Mouse (Mus musculus): Measurements from ENCODE around the gene Rnf38. TPM values are rescaled to one million over a fixed set of nuclear protein-coding genes. Genes with fewer than 3 reads are reported as not detected.
A peak's percentile ranks its signal among the peaks of the same experiment; 100 is the strongest.

Gene Rnf38
- 10 to 100 TPM; 60.7 to 68.6 TPM for total RNA-seq (2021)

- DNase-seq (ENCODE audit: low spot score in 2 of 2) = no peak
- intact Hi-C loops (cut with DNase I) = loop anchor here (5.0 kb wide), 1 partner anchor 59 kb away; no protein-coding TSS in a partner anchor
Measured at GRCm38 (mm10) chr4:44233713-44234003, at the start of gene Rnf38. Gene Rnf38, minus strand, starts transcription at chr4:44233789.

GRCm38 (mm10) chr4:44281597-44282265, 48.1 kb upstream of the Rnf38 start:
- intact Hi-C loops (cut with DNase I) = no loop called here
- no peak for DNase-seq (ENCODE audit: low spot score in 2 of 2)

- DNase-seq (ENCODE audit: low spot score in 2 of 2) = no peak
- intact Hi-C loops (cut with DNase I) = no loop called here
Measured at GRCm38 (mm10) chr4:44271134-44271533, 37.5 kb upstream of the Rnf38 start.

- intact Hi-C loops (cut with DNase I) = loop anchor here (2.0 kb wide), 1 partner anchor 17 kb away; no protein-coding TSS in a partner anchor
- DNase-seq (ENCODE audit: low spot score in 2 of 2) = peak in 1 of 2 experiments; percentile 76
Measured at GRCm38 (mm10) chr4:44269376-44269817, 35.8 kb upstream of the Rnf38 start.

GRCm38 (mm10) chr4:44267437-44267836, 33.8 kb upstream of the Rnf38 start:
- peak in 1 of 2 experiments; percentile 43 for DNase-seq (ENCODE audit: low spot score in 2 of 2)
- intact Hi-C loops (cut with DNase I) = no loop called here

GRCm38 (mm10) chr4:44265500-44265899, 31.9 kb upstream of the Rnf38 start:
- intact Hi-C loops (cut with DNase I) = no loop called here
- no peak for DNase-seq (ENCODE audit: low spot score in 2 of 2)

- no peak for DNase-seq (ENCODE audit: low spot score in 2 of 2)
- intact Hi-C loops (cut with DNase I) = no loop called here
Measured at GRCm38 (mm10) chr4:44260244-44260643, 26.7 kb upstream of the Rnf38 start.

GRCm38 (mm10) chr4:44259126-44259525, 25.5 kb upstream of the Rnf38 start:
- intact Hi-C loops (cut with DNase I) = no loop called here
- DNase-seq (ENCODE audit: low spot score in 2 of 2) = no peak

- no peak for DNase-seq (ENCODE audit: low spot score in 2 of 2)
- intact Hi-C loops (cut with DNase I) = loop anchor here (5.0 kb wide), 1 partner anchor 33 kb away; no protein-coding TSS in a partner anchor
Measured at GRCm38 (mm10) chr4:44254579-44254978, 21.0 kb upstream of the Rnf38 start.

GRCm38 (mm10) chr4:44253191-44253590, 19.6 kb upstream of the Rnf38 start:
- no peak for DNase-seq (ENCODE audit: low spot score in 2 of 2)
- intact Hi-C loops (cut with DNase I) = loop anchor here (2.0 to 5.0 kb wide), 2 partner anchors 16 to 34 kb away; no protein-coding TSS in a partner anchor

- intact Hi-C loops (cut with DNase I) = loop anchor here (2.0 to 5.0 kb wide), 2 partner anchors 17 to 35 kb away; no protein-coding TSS in a partner anchor
- DNase-seq (ENCODE audit: low spot score in 2 of 2) = peak in 1 of 2 experiments; percentile 87
Measured at GRCm38 (mm10) chr4:44251966-44252916, 18.7 kb upstream of the Rnf38 start.

- intact Hi-C loops (cut with DNase I) = loop anchor here (5.0 kb wide), 1 partner anchor 36 kb away; no protein-coding TSS in a partner anchor
- DNase-seq (ENCODE audit: low spot score in 2 of 2) = peak; percentile 32 to 81
Measured at GRCm38 (mm10) chr4:44251521-44251920, 17.9 kb upstream of the Rnf38 start.

GRCm38 (mm10) chr4:44249705-44250104, 16.1 kb upstream of the Rnf38 start:
- no peak for DNase-seq (ENCODE audit: low spot score in 2 of 2)
- intact Hi-C loops (cut with DNase I) = loop anchor here (5.0 kb wide), 1 partner anchor 38 kb away; no protein-coding TSS in a partner anchor

- intact Hi-C loops (cut with DNase I) = no loop called here
Measured at GRCm38 (mm10) chr4:44247051-44247939, 13.7 kb upstream of the Rnf38 start.

GRCm38 (mm10) chr4:44246285-44246684, 12.7 kb upstream of the Rnf38 start:
- intact Hi-C loops (cut with DNase I) = no loop called here
- DNase-seq (ENCODE audit: low spot score in 2 of 2) = no peak

More at GRCm38 (mm10) chr4:44247051-44247939, 13.7 kb upstream of the Rnf38 start:
- no peak for DNase-seq (ENCODE audit: low spot score in 2 of 2)

GRCm38 (mm10) chr4:44241638-44242037, 8.0 kb upstream of the Rnf38 start:
- intact Hi-C loops (cut with DNase I) = no loop called here
- DNase-seq (ENCODE audit: low spot score in 2 of 2) = no peak

- DNase-seq (ENCODE audit: low spot score in 2 of 2) = no peak
- intact Hi-C loops (cut with DNase I) = no loop called here
Measured at GRCm38 (mm10) chr4:44235946-44236345, 2.4 kb upstream of the Rnf38 start.

- intact Hi-C loops (cut with DNase I) = loop anchor here (5.0 kb wide), 1 partner anchor 58 kb away; no protein-coding TSS in a partner anchor
- peak; percentile 89 for DNase-seq (ENCODE audit: low spot score in 2 of 2)
Measured at GRCm38 (mm10) chr4:44234004-44234866, 646 bp upstream of the Rnf38 start.

Measured in left cerebral cortex, postnatal 25 days (tissue).